Mouse (Mus musculus): ENCODE results near the gene Ppil1. TPM values are rescaled to one million over a fixed set of nuclear protein-coding genes. Genes with fewer than 3 reads are reported as not detected.
"Not testable (repeated sequence)": the region's sequence is repeated elsewhere in the genome, so short reads cannot be mapped to it uniquely, and the experiment has no call there.

Gene Ppil1
- total RNA-seq, 2 experiments from 2014 or later: 11.4 to 12.4 TPM

- peak; percentile 73 for DNase-seq
These were observed 12.2 kb downstream of the Ppil1 start for GRCm38 (mm10) chr17:29251608-29252390.

GRCm38 (mm10) chr17:29251006-29251405, 13.0 kb downstream of the Ppil1 start:
- DNase-seq: not testable (repeated sequence)

- DNase-seq: peak; percentile 61
These were observed 14.5 kb downstream of the Ppil1 start for GRCm38 (mm10) chr17:29249512-29249911.

- no peak for DNase-seq
These were observed 16.1 kb downstream of the Ppil1 start for GRCm38 (mm10) chr17:29247881-29248280.

GRCm38 (mm10) chr17:29246602-29247001, 17.4 kb downstream of the Ppil1 start:
- DNase-seq: no peak

- no peak for DNase-seq
These were observed 18.3 kb downstream of the Ppil1 start for GRCm38 (mm10) chr17:29245725-29246124.

GRCm38 (mm10) chr17:29244912-29245311, 19.1 kb downstream of the Ppil1 start:
- no peak for DNase-seq

GRCm38 (mm10) chr17:29238421-29238945, 25.5 kb downstream of the Ppil1 start:
- DNase-seq: peak; percentile 42

GRCm38 (mm10) chr17:29237772-29238420, 26.1 kb downstream of the Ppil1 start, which contains the start of gene Cpne5:
Cpne5 (minus strand) TSS chr17:29238167.
- peak; percentile 34 for DNase-seq

GRCm38 (mm10) chr17:29237267-29237771, 26.7 kb downstream of the Ppil1 start:
- no peak for DNase-seq

- DNase-seq: no peak
These were observed 27.9 kb downstream of the Ppil1 start for GRCm38 (mm10) chr17:29236111-29236510.

GRCm38 (mm10) chr17:29231109-29231508, 32.9 kb downstream of the Ppil1 start:
- DNase-seq: no peak

GRCm38 (mm10) chr17:29220631-29221030, 43.4 kb downstream of the Ppil1 start:
- DNase-seq: no peak

- DNase-seq: no peak
These were observed 46.0 kb downstream of the Ppil1 start for GRCm38 (mm10) chr17:29218017-29218416.

GRCm38 (mm10) chr17:29216078-29216477, 47.9 kb downstream of the Ppil1 start:
- DNase-seq: no peak

- DNase-seq: no peak
These were observed 49.3 kb downstream of the Ppil1 start for GRCm38 (mm10) chr17:29214655-29215054.

GRCm38 (mm10) chr17:29214193-29214456, 49.9 kb downstream of the Ppil1 start:
- DNase-seq: no peak

GRCm38 (mm10) chr17:29213381-29214192, 50.4 kb downstream of the Ppil1 start:
- no peak for DNase-seq

- DNase-seq: no peak
These were observed 52.1 kb downstream of the Ppil1 start for GRCm38 (mm10) chr17:29211836-29212235.

GRCm38 (mm10) chr17:29210037-29210436, 53.9 kb downstream of the Ppil1 start:
- no peak for DNase-seq

- no peak for DNase-seq
These were observed 57.9 kb downstream of the Ppil1 start for GRCm38 (mm10) chr17:29206052-29206451.

GRCm38 (mm10) chr17:29202604-29203003, 61.4 kb downstream of the Ppil1 start:
- no peak for DNase-seq
